Mouse (Mus musculus) heart, embryonic 13.5 days (tissue): ENCODE data around the gene Nap1l5. TPM values are rescaled to one million over a fixed set of nuclear protein-coding genes. Genes with fewer than 3 reads are reported as not detected.

Source experiments
- ATAC-seq: fragments of 200-750 bp; cut with Nextera tagmentation; 2 replicates; pipeline ENCODE4 v1.8.0; 2017; ENCODE audit warnings: moderate TSS enrichment; ENCODE audit not compliant: insufficient number of reproducible peaks, low FRiP score, low TSS enrichment; ENCODE audit errors: extremely low read depth
- H3K27ac ChIP-seq: fragments of 300-500 bp; sonication (generic); replicated peaks from 2 replicates; pipeline ENCODE4 v1.5.1; 2015; ENCODE audit warnings: moderate library complexity, mild to moderate bottlenecking, inconsistent platforms
- H3K27me3 ChIP-seq: fragments of 300-500 bp; sonication (generic); replicated peaks from 2 replicates; pipeline ENCODE4 v1.6.1; 2015; ENCODE audit warnings: mild to moderate bottlenecking, inconsistent platforms
- H3K36me3 ChIP-seq: fragments of 300-500 bp; sonication (generic); 2 replicates; pipeline ENCODE4 v1.6.1; 2015; ENCODE audit warnings: mild to moderate bottlenecking, inconsistent platforms
- H3K4me1 ChIP-seq: fragments of 300-500 bp; sonication (generic); 2 replicates; pipeline ENCODE4 v1.6.1; 2015; ENCODE audit warnings: inconsistent platforms
- H3K4me2 ChIP-seq: fragments of 300-500 bp; sonication (generic); 2 replicates; pipeline ENCODE4 v1.6.1; 2015; ENCODE audit warnings: inconsistent platforms, mild to moderate bottlenecking, moderate library complexity
- H3K4me3 ChIP-seq: fragments of 300-500 bp; sonication (generic); 2 replicates; pipeline ENCODE4 v1.5.1; 2015; ENCODE audit warnings: moderate library complexity, mild to moderate bottlenecking, inconsistent platforms
- H3K9ac ChIP-seq: fragments of 300-500 bp; sonication (generic); 2 replicates; pipeline ENCODE4 v1.6.1; 2015; ENCODE audit warnings: inconsistent platforms, mild to moderate bottlenecking, moderate library complexity
- H3K9me3 ChIP-seq: fragments of 300-500 bp; sonication (generic); 2 replicates; pipeline ENCODE4 v1.6.1; 2016; ENCODE audit warnings: inconsistent platforms
- WGBS: fragments of 180-500 bp; shearing (Covaris S2); methylation state at CpG from one replicate; pipeline ENCODE4 v1.1.7; 2015; ENCODE audit warnings: mixed read lengths; 5-methylcytosine and 5-hydroxymethylcytosine counted together
- polyA plus RNA-seq: library from polyadenylated mRNA; unstranded; fragments of >200 nt; fragmentation: Nextera tagmentation; extraction: Ambion mirVana; gene quantifications from 2 replicates; pipeline ENCODE4 v1.2.1, GENCODE M21; 2015

The Nap1l5 gene
- 1.2 and 2.0 TPM in 2 replicates for polyA plus RNA-seq

- H3K36me3 ChIP-seq = peaks cover 61% of the 10 kb centered on the region
- H3K4me2 ChIP-seq = peak within 1 kb of the TSS; percentile 75
- H3K27me3 ChIP-seq = no peaks in the 10 kb centered on the region
- H3K9ac ChIP-seq = peak within 1 kb of the TSS; percentile 71
- no peak; the same call in 1 of the 2 replicates for ATAC-seq
- H3K4me1 ChIP-seq = 0 out of 2 replicates have a peak, but pooled peaks cover 3% of the 10 kb centered on the region
- peak within 1 kb of the TSS; percentile 53 for H3K4me3 ChIP-seq
- H3K9me3 ChIP-seq = peaks cover 24% of the 10 kb centered on the region
- H3K27ac ChIP-seq = no peak within 1 kb of the TSS
- 42% methylated on average over 34 of the region's 34 CpGs for WGBS
Measured at GRCm38 (mm10) chr6:58906852-58907261, at the start of gene Nap1l5. Gene Nap1l5 (minus strand): TSS chr6:58907076.

- no peak overlapping the region for H3K4me3 ChIP-seq
- H3K36me3 ChIP-seq = peaks cover 40% of the 10 kb centered on the region
- H3K27ac ChIP-seq = no peak overlapping the region
- H3K4me1 ChIP-seq = no peaks in the 10 kb centered on the region
- H3K27me3 ChIP-seq = no peaks in the 10 kb centered on the region
- H3K9me3 ChIP-seq = no peaks in the 10 kb centered on the region
- no peak overlapping the region for H3K9ac ChIP-seq
- 40% methylated on average over 2 of the region's 2 CpGs for WGBS
- H3K4me2 ChIP-seq = no peak overlapping the region
- ATAC-seq = no peak
Measured at GRCm38 (mm10) chr6:58951128-58951992, 44.5 kb upstream of the Nap1l5 start.

DNA sequence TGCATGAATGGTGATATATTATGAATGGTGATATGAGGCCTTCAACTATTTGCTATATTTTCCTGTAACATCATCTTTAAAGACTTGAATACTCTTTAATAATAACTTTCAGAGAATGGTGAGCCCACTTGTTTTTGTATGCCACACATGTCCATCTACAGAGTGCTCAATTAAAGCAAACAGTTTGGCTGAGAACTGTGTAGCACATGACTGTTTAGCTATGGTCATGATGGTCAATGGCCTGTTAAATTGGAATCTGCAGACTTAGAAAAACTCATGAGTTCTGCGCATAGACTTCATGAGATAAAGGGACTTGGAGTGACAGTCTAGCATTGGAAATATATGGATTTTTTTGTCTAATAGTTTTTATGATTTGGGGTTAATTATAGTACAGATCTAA is 43.5 kb upstream of the Nap1l5 start:
- no peaks in the 10 kb centered on the region for H3K4me1 ChIP-seq
- H3K9ac ChIP-seq = no peak overlapping the region
- no peak overlapping the region for H3K4me3 ChIP-seq
- H3K36me3 ChIP-seq = peaks cover 43% of the 10 kb centered on the region
- no peaks in the 10 kb centered on the region for H3K27me3 ChIP-seq
- no peak overlapping the region for H3K4me2 ChIP-seq
- no peak for ATAC-seq
- H3K27ac ChIP-seq = no peak overlapping the region
- 93% methylated on average over 1 of the region's 1 CpGs for WGBS
- H3K9me3 ChIP-seq = no peaks in the 10 kb centered on the region

DNA sequence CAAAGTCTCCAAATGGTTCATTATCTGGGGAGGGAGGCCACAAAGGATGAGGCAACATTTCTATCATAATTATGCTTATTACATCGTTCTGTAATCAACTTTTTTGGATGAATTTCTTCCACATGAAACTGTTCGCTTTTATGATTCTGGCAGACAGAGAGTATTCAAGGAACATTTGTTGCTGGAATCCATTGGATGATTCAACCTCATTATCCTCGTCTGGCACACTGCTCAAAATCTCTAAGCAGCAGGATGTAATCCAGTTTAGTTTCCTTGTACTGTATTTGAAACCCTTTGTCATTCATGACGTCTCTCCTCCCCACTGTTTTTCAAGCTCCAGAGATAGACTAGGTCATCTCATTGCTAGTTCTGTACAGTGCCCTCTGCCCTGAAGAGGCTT is 40.0 kb upstream of the Nap1l5 start:
- 65% methylated on average over 4 of the region's 4 CpGs for WGBS
- Histone ChIP-seq H3K27me3 (no peaks in the 10 kb centered on the region), H3K9ac (no peak overlapping the region), H3K9me3 (no peaks in the 10 kb centered on the region), H3K36me3 (peaks cover 29% of the 10 kb centered on the region), H3K4me2 (no peak overlapping the region), H3K4me1 (no peaks in the 10 kb centered on the region), H3K27ac (no peak overlapping the region), H3K4me3 (no peak overlapping the region)
- no peak for ATAC-seq

DNA sequence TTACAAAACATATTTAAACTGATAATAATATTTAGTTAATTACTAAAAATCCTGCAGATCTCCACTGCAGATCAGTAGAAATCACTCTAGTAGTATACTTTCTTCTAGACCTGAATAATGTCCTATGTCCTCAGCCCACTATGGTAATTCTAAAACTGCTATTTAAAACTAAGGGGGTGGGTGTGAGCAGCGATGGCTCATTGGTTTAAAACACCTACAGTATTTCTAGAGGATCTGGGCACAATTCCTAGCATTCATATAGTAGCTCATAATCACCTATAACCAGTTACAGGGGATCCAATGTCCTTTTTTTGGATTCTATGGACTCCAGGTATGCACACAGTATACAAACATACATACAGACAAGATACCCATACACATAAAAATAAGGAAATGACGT is 39.4 kb upstream of the Nap1l5 start:
- Histone ChIP-seq H3K9ac (no peak overlapping the region), H3K27me3 (no peaks in the 10 kb centered on the region), H3K4me3 (no peak overlapping the region), H3K9me3 (no peaks in the 10 kb centered on the region), H3K36me3 (peaks cover 29% of the 10 kb centered on the region), H3K4me1 (no peaks in the 10 kb centered on the region), H3K27ac (no peak overlapping the region), H3K4me2 (no peak overlapping the region)
- ATAC-seq = no peak
- WGBS = 55% methylated on average over 2 of the region's 2 CpGs

DNA sequence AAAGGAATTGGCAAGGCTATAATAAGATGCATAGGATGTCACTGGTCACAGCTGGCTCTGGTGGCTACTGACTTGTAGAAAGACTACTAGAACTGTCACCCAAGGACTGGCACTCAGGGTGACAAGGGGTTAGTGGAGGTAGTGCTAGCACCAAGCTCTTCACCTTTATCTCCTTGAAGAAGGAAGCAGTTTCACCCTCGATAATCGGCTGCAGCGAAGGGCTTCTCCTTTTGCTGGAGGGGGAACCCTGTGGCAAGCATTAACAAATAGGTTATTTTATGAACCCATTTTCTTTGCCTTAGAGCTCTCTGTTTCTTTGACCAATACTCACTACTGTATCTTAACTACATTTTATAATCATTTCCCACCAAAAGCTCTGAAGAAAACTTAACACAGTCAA is 37.1 kb upstream of the Nap1l5 start:
- WGBS = 87% methylated on average over 3 of the region's 3 CpGs
- Histone ChIP-seq H3K4me2 (no peak overlapping the region), H3K27ac (no peak overlapping the region), H3K36me3 (peaks cover 29% of the 10 kb centered on the region), H3K4me1 (no peaks in the 10 kb centered on the region), H3K27me3 (no peaks in the 10 kb centered on the region), H3K4me3 (no peak overlapping the region), H3K9me3 (no peaks in the 10 kb centered on the region), H3K9ac (no peak overlapping the region)
- no peak for ATAC-seq

DNA sequence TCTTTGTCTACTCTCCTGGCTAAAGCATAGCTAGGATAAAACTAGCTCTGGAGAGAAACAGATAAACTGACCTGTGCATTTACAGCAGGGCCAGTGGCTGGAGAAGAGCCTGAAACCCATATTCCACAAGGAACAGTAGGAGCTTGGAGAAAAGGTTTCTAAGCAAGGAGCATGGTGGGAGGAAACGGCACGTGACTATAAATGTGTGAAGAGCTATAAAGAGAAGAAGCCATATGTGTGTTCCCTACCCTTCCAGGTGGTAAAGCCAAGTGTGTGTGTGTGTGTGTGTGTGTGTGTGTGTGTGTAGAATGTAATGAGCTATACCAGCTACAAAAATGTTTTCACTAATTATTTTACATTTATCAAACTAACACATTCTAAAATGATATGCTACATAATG is 35.4 kb upstream of the Nap1l5 start:
- Histone ChIP-seq H3K9me3 (no peaks in the 10 kb centered on the region), H3K4me3 (no peak overlapping the region), H3K27ac (no peak overlapping the region), H3K27me3 (no peaks in the 10 kb centered on the region), H3K9ac (no peak overlapping the region), H3K4me1 (no peaks in the 10 kb centered on the region), H3K36me3 (peaks cover 25% of the 10 kb centered on the region), H3K4me2 (no peak overlapping the region)
- ATAC-seq = no peak
- WGBS = 83% methylated on average over 2 of the region's 2 CpGs

DNA sequence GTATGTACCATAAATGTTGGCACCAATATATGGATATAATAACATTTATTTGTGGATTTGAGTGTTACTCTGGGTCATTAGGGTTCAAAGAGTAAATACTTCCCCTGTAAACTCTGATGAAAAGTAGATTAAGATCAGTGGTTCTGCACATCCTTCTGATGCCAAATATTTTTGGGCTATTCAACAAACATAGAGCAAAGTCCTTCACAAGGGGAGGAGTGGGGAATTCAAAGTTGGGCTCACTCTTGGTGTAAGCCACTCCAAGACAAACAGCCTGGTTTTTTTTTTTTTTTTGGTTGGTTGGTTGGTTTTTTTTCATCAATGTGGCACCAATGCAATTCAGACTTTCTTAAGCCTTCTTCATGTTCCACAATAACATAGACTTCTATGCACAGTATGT is 30.9 kb upstream of the Nap1l5 start:
- Histone ChIP-seq H3K9ac (no peak overlapping the region), H3K4me1 (no peaks in the 10 kb centered on the region), H3K27ac (no peak overlapping the region), H3K4me3 (no peak overlapping the region), H3K9me3 (no peaks in the 10 kb centered on the region), H3K4me2 (no peak overlapping the region), H3K27me3 (no peaks in the 10 kb centered on the region), H3K36me3 (peaks cover 21% of the 10 kb centered on the region)
- ATAC-seq = no peak

DNA sequence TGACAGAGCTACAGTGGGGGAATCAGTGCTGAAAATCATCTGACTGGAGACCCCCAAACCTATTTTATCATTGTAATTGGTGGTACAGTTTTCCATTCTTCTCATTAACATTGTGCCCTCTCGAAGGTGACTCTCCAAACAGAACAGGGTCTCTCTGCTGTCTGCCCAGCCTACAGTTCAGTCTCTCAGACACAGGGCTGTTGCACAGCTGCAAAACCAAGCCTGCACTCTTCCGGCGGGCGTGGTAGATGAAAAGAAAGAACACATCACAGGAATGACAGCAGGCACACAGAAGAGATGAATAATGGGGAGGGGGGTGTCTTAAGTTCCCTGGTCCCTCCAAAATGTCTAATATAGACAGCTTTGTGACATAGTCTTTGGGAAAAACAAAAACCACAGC is 27.3 kb upstream of the Nap1l5 start:
- ATAC-seq = no peak
- WGBS = 76% methylated on average over 4 of the region's 4 CpGs
- H3K4me1 ChIP-seq = peaks cover 8% of the 10 kb centered on the region; the same call in 1 of the 2 replicates
- H3K27me3 ChIP-seq = no peaks in the 10 kb centered on the region
- H3K9ac ChIP-seq = no peak overlapping the region
- H3K9me3 ChIP-seq = no peaks in the 10 kb centered on the region
- H3K4me3 ChIP-seq = no peak overlapping the region
- H3K4me2 ChIP-seq = no peak overlapping the region
- peaks cover 21% of the 10 kb centered on the region for H3K36me3 ChIP-seq
- H3K27ac ChIP-seq = no peak overlapping the region

- H3K4me3 ChIP-seq = no peak overlapping the region
- H3K9ac ChIP-seq = no peak overlapping the region
- ATAC-seq = no peak
- 64% methylated on average over 6 of the region's 6 CpGs for WGBS
- H3K4me2 ChIP-seq = no peak overlapping the region
- no peaks in the 10 kb centered on the region for H3K9me3 ChIP-seq
- H3K36me3 ChIP-seq = peaks cover 15% of the 10 kb centered on the region
- no peaks in the 10 kb centered on the region for H3K27me3 ChIP-seq
- no peak overlapping the region for H3K27ac ChIP-seq
- H3K4me1 ChIP-seq = peaks cover 10% of the 10 kb centered on the region; the same call in 1 of the 2 replicates
Measured at GRCm38 (mm10) chr6:58933189-58933913, 26.5 kb upstream of the Nap1l5 start.

- no peak overlapping the region for H3K27ac ChIP-seq
- ATAC-seq = no peak
- peaks cover 14% of the 10 kb centered on the region for H3K36me3 ChIP-seq
- H3K27me3 ChIP-seq = no peaks in the 10 kb centered on the region
- H3K9ac ChIP-seq = no peak overlapping the region
- 80% methylated on average over 12 of the region's 12 CpGs for WGBS
- H3K9me3 ChIP-seq = no peaks in the 10 kb centered on the region
- peaks cover 16% of the 10 kb centered on the region for H3K4me1 ChIP-seq
- H3K4me2 ChIP-seq = no peak overlapping the region
- H3K4me3 ChIP-seq = no peak overlapping the region
Measured at GRCm38 (mm10) chr6:58932515-58933188, 25.8 kb upstream of the Nap1l5 start.
